ENCODE assay signal across 8 mouse cellular contexts in the genomic region with DNA sequence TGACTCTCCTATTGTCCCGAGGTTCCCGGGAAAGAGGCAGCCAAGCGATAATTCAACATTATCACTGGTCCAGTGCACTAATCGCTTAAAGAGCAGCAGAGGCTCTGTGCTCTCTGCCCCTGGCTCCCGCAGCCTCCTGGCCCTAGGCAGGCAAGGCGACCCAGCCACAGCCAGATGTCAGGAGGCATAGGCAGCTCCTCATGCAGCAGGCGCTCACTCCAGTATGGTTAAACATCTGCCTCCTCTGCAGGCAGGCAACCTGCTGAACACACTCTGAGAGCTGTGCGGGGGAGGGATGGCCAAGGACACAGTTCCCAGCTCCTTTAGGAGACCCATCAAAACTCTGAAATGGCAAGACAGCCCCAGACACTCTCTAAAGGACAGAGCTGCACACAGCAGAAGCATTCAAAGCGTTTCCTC.
DNase-seq lines count a peak whose midpoint lies in the region; ATAC-seq lines count a peak whose summit lies in the region.

No protein-coding gene starts in this region.

- no peaks in the 10 kb centered on the region for H3K9me3 ChIP-seq in kidney, embryonic 15.5 days (replicated peaks)
- H3K9me3 ChIP-seq in embryonic facial prominence, embryonic 14.5 days (ENCODE audit: control insufficient read depth, low read length) = no peaks in the 10 kb centered on the region

- DNase-seq in kidney, postnatal 25 days = no peak
- DNase-seq in embryonic facial prominence, embryonic 14.5 days (ENCODE audit: low spot score) = peak; percentile 63
- DNase-seq in heart, postnatal 4 days = peak; percentile 10
- peak; percentile 77 for DNase-seq in neural tube, embryonic 10.5 days (ENCODE audit: extremely low spot score, low spot score)
- DNase-seq in thymus, postnatal 10 days (ENCODE audit: low spot score in 2 of 2) = no peak
- DNase-seq in right cerebral cortex, postnatal 14 days = no peak

- H3K4me2 ChIP-seq in kidney, embryonic 15.5 days = peak overlapping the region; percentile 45
- peak overlapping the region; percentile 19 for H3K4me2 ChIP-seq in embryonic facial prominence, embryonic 14.5 days (ENCODE audit: low read depth, low read length)

- 18% methylated on average over 9 of the region's 9 CpGs for WGBS in kidney, embryonic 15.5 days
- 24% methylated on average over 9 of the region's 9 CpGs for WGBS in embryonic facial prominence, embryonic 14.5 days

- no peak overlapping the region for H3K27ac ChIP-seq in kidney, embryonic 15.5 days
- no peak overlapping the region for H3K27ac ChIP-seq in embryonic facial prominence, embryonic 14.5 days (replicated peaks; ENCODE audit: low read depth, low read length)

- peaks cover 8% of the 10 kb centered on the region for H3K4me1 ChIP-seq in kidney, embryonic 15.5 days
- peaks cover 12% of the 10 kb centered on the region for H3K4me1 ChIP-seq in embryonic facial prominence, embryonic 14.5 days (ENCODE audit: control insufficient read depth, insufficient read depth, low read length)

- no peaks in the 10 kb centered on the region for H3K36me3 ChIP-seq in kidney, embryonic 15.5 days
- H3K36me3 ChIP-seq in embryonic facial prominence, embryonic 14.5 days (ENCODE audit: control insufficient read depth, insufficient read depth, low read length) = no peaks in the 10 kb centered on the region

- peaks cover 13% of the 10 kb centered on the region; the same call in 1 of the 2 replicates for H3K27me3 ChIP-seq in kidney, embryonic 15.5 days
- peaks cover 5% of the 10 kb centered on the region; the same call in 1 of the 2 replicates for H3K27me3 ChIP-seq in embryonic facial prominence, embryonic 14.5 days (replicated peaks; ENCODE audit: control insufficient read depth, insufficient read depth, low read length)

- no peak overlapping the region for H3K4me3 ChIP-seq in kidney, embryonic 15.5 days (replicated peaks)
- H3K4me3 ChIP-seq in embryonic facial prominence, embryonic 14.5 days (ENCODE audit: low read depth, low read length) = no peak overlapping the region

- H3K9ac ChIP-seq in kidney, embryonic 15.5 days = no peak overlapping the region
- H3K9ac ChIP-seq in embryonic facial prominence, embryonic 14.5 days (ENCODE audit: low read depth, low read length) = no peak overlapping the region

- ATAC-seq in kidney, embryonic 15.5 days (replicated peaks; ENCODE audit: low FRiP score) = peak; percentile 89
- ATAC-seq in embryonic facial prominence, embryonic 14.5 days (ENCODE audit: low read depth) = peak; percentile 65; the same call in 1 of the 2 replicates
- no peak for ATAC-seq in megakaryocyte progenitor cell, adult 5-6 weeks (replicated peaks; ENCODE audit: poor library complexity)

Comparison
In these comparisons a context has a peak if more than half of its experiments do, and no peak if none do; other contexts are left out.
1. DNase-seq: peak in embryonic facial prominence, embryonic 14.5 days (single experiment), heart, postnatal 4 days (single experiment) and neural tube, embryonic 10.5 days (single experiment); none in kidney, postnatal 25 days (0 of 2), thymus, postnatal 10 days (0 of 2) and right cerebral cortex, postnatal 14 days (single experiment).